Mouse (Mus musculus) hindbrain, embryonic 11.5 days (tissue): ENCODE results near the gene Baiap2l2. TPM values are rescaled to one million over a fixed set of nuclear protein-coding genes. Genes with fewer than 3 reads are reported as not detected.

ENCODE experiments used
- polyA plus RNA-seq: library from polyadenylated mRNA; unstranded; fragments of >200 nt; fragmentation: Nextera tagmentation; extraction: Ambion mirVana; gene quantifications from 2 replicates; pipeline ENCODE4 v1.2.1, GENCODE M21; 2014

Gene Baiap2l2
- polyA plus RNA-seq, 1 experiment from 2014 or later = 1.4 TPM

Other genes with a start within 250 kb of the Baiap2l2 start
- not detected in 2 replicates for gene Galr3, start 243.7 kb downstream of the Baiap2l2 start, polyA plus RNA-seq
- gene Ankrd54, start 222.6 kb downstream of the Baiap2l2 start, polyA plus RNA-seq = 56.3 and 59.7 TPM in 2 replicates
- gene Eif3l, start 210.4 kb downstream of the Baiap2l2 start, polyA plus RNA-seq = 226 and 241 TPM in 2 replicates
- gene Micall1, start 176.6 kb downstream of the Baiap2l2 start, polyA plus RNA-seq = 5.3 and 7.2 TPM in 2 replicates
- 336 and 363 TPM in 2 replicates for gene Polr2f, start 144.5 kb downstream of the Baiap2l2 start, polyA plus RNA-seq
- 13.5 and 15.0 TPM in 2 replicates for gene 1700088E04Rik, start 144.3 kb downstream of the Baiap2l2 start, polyA plus RNA-seq
- 11.4 and 16.8 TPM in 2 replicates for gene Sox10, start 120.3 kb downstream of the Baiap2l2 start, polyA plus RNA-seq
- 23.5 and 28.0 TPM in 2 replicates for gene Pick1, start 56.4 kb downstream of the Baiap2l2 start, polyA plus RNA-seq
- 0.35 and 0.68 TPM in 2 replicates for gene Gm49486, start 56.1 kb downstream of the Baiap2l2 start, polyA plus RNA-seq
- 0.26 TPM in 1 of 2 replicates, not detected in the other for gene Slc16a8, start 30.8 kb downstream of the Baiap2l2 start, polyA plus RNA-seq
- gene Pla2g6, start 42.9 kb upstream of the Baiap2l2 start, polyA plus RNA-seq = 18.0 and 20.4 TPM in 2 replicates
- gene Maff, start 61.1 kb upstream of the Baiap2l2 start, polyA plus RNA-seq = 1.6 and 1.8 TPM in 2 replicates
- gene Tmem184b, start 118.0 kb upstream of the Baiap2l2 start, polyA plus RNA-seq = 32.7 and 33.5 TPM in 2 replicates
- gene Csnk1e, start 170.0 kb upstream of the Baiap2l2 start, polyA plus RNA-seq = 193 and 195 TPM in 2 replicates
- not detected in 2 replicates for gene Kcnj4, start 219.7 kb upstream of the Baiap2l2 start, polyA plus RNA-seq
- gene Kdelr3, start 230.9 kb upstream of the Baiap2l2 start, polyA plus RNA-seq = 15.8 and 18.3 TPM in 2 replicates